Mouse (Mus musculus) heart, postnatal 0 days (tissue): ENCODE results near the gene Hdac11.

ENCODE experiments used
- CTCF ChIP-seq: IDR thresholded peaks from 2 replicates; pipeline ENCODE4 v1.5.1; 2016; ENCODE audit warnings: antibody characterized with exemption, control low read depth, low read depth
- EP300 ChIP-seq: IDR thresholded peaks from 2 replicates; pipeline ENCODE4 v1.6.1; 2016; ENCODE audit warnings: antibody characterized with exemption, low read depth

DNA sequence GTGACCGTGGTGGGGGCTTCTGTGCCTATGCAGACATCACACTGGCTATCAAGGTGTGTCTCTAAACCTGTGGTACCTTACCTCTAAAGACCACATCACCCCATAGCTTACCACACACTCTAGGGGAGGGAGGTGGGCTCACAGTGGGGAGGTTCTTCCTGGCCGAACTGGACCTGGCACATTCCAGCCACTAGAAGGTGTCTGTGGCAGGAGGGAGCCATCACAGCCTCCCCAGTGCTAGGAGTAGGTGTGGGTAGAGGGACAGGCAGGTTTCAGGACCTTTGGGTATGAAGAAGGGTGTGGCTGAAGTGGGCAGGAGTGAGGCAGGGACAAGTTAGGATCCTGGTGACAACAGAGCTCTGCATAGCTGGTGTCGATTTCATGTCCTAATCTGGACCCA, 11.4 kb downstream of the Hdac11 start:
- peak; percentile 39 for TF ChIP-seq CTCF
- no peak for TF ChIP-seq EP300
